Mouse (Mus musculus) ES-E14 (cell line): Measurements from ENCODE around the gene Mgat3.

Experiments
- CHD2 ChIP-seq: IDR thresholded peaks from 2 replicates; pipeline ENCODE4 v1.6.1; 2014; ENCODE audit warnings: mild to moderate bottlenecking, low read depth, low read length, inconsistent platforms
- MAFK ChIP-seq: IDR thresholded peaks from 2 replicates; pipeline ENCODE4 v1.6.1; 2014; ENCODE audit warnings: mild to moderate bottlenecking, low read depth, low read length, inconsistent platforms; ENCODE audit not compliant: insufficient read depth
- ZC3H11A ChIP-seq: IDR thresholded peaks from 2 replicates; pipeline ENCODE4 v1.6.1; 2012; ENCODE audit warnings: low read depth, mild to moderate bottlenecking, inconsistent platforms, low read length, borderline replicate concordance
- ZNF384 ChIP-seq: IDR thresholded peaks from 2 replicates; pipeline ENCODE4 v1.6.1; 2012; ENCODE audit warnings: low read depth, low read length, inconsistent platforms

- TF ChIP-seq CHD2 (no peak), ZC3H11A (no peak), MAFK (no peak), ZNF384 (no peak)
Observed at GRCm38 (mm10) chr15:80140302-80140701, 33.2 kb upstream of the Mgat3 start.
